Mouse (Mus musculus) liver, embryonic 14.5 days (tissue): ENCODE results near the gene Ralgps1.

ENCODE experiments used
- CTCF ChIP-seq: IDR thresholded peaks from 2 replicates; pipeline ENCODE4 v1.5.1; 2016; ENCODE audit warnings: antibody characterized with exemption, low read depth, control low read depth
- EP300 ChIP-seq: IDR thresholded peaks from 2 replicates; pipeline ENCODE4 v1.6.1; 2016; ENCODE audit warnings: antibody characterized with exemption, low read depth

DNA sequence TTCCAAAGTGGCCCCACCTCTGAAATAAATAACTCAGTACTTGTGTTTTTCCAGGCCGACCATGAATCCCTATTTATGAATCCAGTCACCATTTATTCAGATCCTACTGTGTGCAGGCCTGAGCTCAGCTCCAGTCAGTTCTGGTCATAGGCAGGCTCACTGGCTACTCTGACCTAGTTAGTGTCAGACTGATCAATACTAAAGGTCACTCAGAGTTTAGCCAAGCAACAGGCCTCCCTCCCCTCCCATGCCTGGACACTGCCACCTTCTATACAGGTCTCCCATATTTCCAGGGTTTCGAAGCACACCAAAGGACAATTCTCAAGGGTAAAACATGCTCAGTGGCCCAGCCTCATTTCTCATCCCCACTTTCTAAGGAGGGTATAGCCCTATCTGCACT lies 100.7 kb downstream of the Ralgps1 start:
- TF ChIP-seq CTCF, result no peak
- no peak for TF ChIP-seq EP300
